Mouse (Mus musculus) adrenal gland, postnatal 4 days (tissue): ENCODE results near the gene Ptgfr. TPM values are rescaled to one million over a fixed set of nuclear protein-coding genes. Genes with fewer than 3 reads are reported as not detected.

Experiments
- DNase-seq, 2 experiments: peaks; one replicate each; pipeline ENCODE4 v3.0.0; 2021 to 2022; ENCODE audit warnings: low spot score in 2 of 2, mixed read lengths in 2 of 2
- total RNA-seq, 2 experiments: library from RNA; stranded (reverse); gene quantifications; 2 replicates each; pipeline ENCODE4 v1.2.3; 2021

Ptgfr gene
- total RNA-seq, 2 experiments from 2014 or later, result 0.96 to 1.3 TPM

DNA sequence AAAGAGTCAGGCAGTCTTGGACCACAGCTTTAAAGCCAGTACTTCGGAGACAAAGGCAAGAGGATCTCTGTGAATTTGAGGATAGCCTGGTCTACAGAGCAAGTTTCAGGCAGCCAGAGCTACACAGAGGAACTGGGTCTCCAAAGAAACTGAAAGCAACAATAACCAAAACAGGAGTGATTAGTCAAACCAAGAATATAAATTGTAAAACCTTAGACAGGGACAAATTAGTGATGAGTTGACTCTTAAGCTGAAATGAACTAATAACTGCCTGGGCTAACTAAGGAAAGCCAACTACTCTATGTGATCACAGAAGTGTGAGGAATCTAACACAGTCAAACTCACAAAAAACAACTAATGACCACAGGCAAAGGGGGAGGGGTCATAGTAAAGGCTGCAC lies 88.9 kb downstream of the Ptgfr start:
- DNase-seq, result no peak

Other genes with a start within 250 kb of the Ptgfr start
- gene Ifi44, start 87.7 kb downstream of the Ptgfr start, total RNA-seq, result 1 to 10 TPM; 2.4 to 3.8 TPM
- not detected for gene Ifi44l, start 74.7 kb downstream of the Ptgfr start, total RNA-seq